Mouse (Mus musculus) stomach, embryonic 16.5 days (tissue): ENCODE data around the gene Slc30a1. TPM values are rescaled to one million over a fixed set of nuclear protein-coding genes. Genes with fewer than 3 reads are reported as not detected.

Experiments used
- ATAC-seq: fragments of 200-750 bp; cut with Nextera tagmentation; 2 replicates; pipeline ENCODE4 v1.8.0; 2017; ENCODE audit warnings: moderate number of reproducible peaks, moderate TSS enrichment; ENCODE audit not compliant: insufficient read depth, low FRiP score
- H3K27ac ChIP-seq: fragments of 300-500 bp; sonication (generic); 2 replicates; pipeline ENCODE4 v1.5.1; 2014; ENCODE audit warnings: low read length
- H3K27me3 ChIP-seq: fragments of 300-500 bp; sonication (generic); 2 replicates; pipeline ENCODE4 v1.6.1; 2014; ENCODE audit warnings: low read length, control low read depth, mixed read lengths; ENCODE audit not compliant: control insufficient read depth, insufficient read depth
- H3K36me3 ChIP-seq: fragments of 300-500 bp; sonication (generic); 2 replicates; pipeline ENCODE4 v1.6.1; 2014; ENCODE audit warnings: low read length; ENCODE audit not compliant: control insufficient read depth, insufficient read depth
- H3K4me1 ChIP-seq: fragments of 300-500 bp; sonication (generic); 2 replicates; pipeline ENCODE4 v1.6.1; 2014; ENCODE audit warnings: low read length, control low read depth, mixed read lengths; ENCODE audit not compliant: control insufficient read depth, insufficient read depth
- H3K4me2 ChIP-seq: fragments of 300-500 bp; sonication (generic); 2 replicates; pipeline ENCODE4 v1.6.1; 2014; ENCODE audit warnings: low read depth, low read length, mixed read lengths
- H3K4me3 ChIP-seq: fragments of 300-500 bp; sonication (generic); replicated peaks from 2 replicates; pipeline ENCODE4 v1.5.1; 2014; ENCODE audit warnings: mild to moderate bottlenecking, low read length
- H3K9ac ChIP-seq: fragments of 300-500 bp; sonication (generic); 2 replicates; pipeline ENCODE4 v1.6.1; 2014; ENCODE audit warnings: low read length
- H3K9me3 ChIP-seq: fragments of 300-500 bp; sonication (generic); replicated peaks from 2 replicates; pipeline ENCODE4 v1.6.1; 2016; ENCODE audit warnings: low read length, control low read depth; ENCODE audit not compliant: control insufficient read depth
- WGBS: fragments of 180-500 bp; shearing (Covaris S2); extraction: QIAGEN DNeasy Blood & Tissue Kit; methylation state at CpG from one replicate; pipeline ENCODE4 v1.1.7; 2014; 5-methylcytosine and 5-hydroxymethylcytosine counted together
- polyA plus RNA-seq: library from polyadenylated mRNA; unstranded; fragments of >200 nt; fragmentation: Nextera tagmentation; extraction: Ambion mirVana; gene quantifications from 2 replicates; pipeline ENCODE4 v1.2.1, GENCODE M21; 2015

Slc30a1 gene
- polyA plus RNA-seq, 1 experiment from 2014 or later = 1.6 TPM

- Histone ChIP-seq H3K4me1 (0 out of 2 replicates have a peak, but pooled peaks cover 2% of the 10 kb centered on the region), H3K9ac (no peak overlapping the region), H3K27ac (no peak overlapping the region), H3K36me3 (no peaks in the 10 kb centered on the region), H3K4me3 (no peak overlapping the region), H3K9me3 (no peaks in the 10 kb centered on the region), H3K4me2 (no peak overlapping the region), H3K27me3 (no peaks in the 10 kb centered on the region)
- ATAC-seq = no peak
- 38% methylated on average over 2 of the region's 2 CpGs for WGBS
Observed at GRCm38 (mm10) chr1:191960946-191961345, 54.4 kb downstream of the Slc30a1 start.

Other genes with a start within 250 kb of the Slc30a1 start
- 11.2 and 12.4 TPM in 2 replicates for gene Lpgat1, start 188.9 kb upstream of the Slc30a1 start, polyA plus RNA-seq
- gene Nek2, start 85.3 kb upstream of the Slc30a1 start, polyA plus RNA-seq = 32.1 and 34.0 TPM in 2 replicates
- 0.19 and 0.25 TPM in 2 replicates for gene Rd3, start 70.6 kb downstream of the Slc30a1 start, polyA plus RNA-seq
- 31.5 and 35.6 TPM in 2 replicates for gene Traf5, start 185.8 kb downstream of the Slc30a1 start, polyA plus RNA-seq
- 23.4 and 26.4 TPM in 2 replicates for gene Rcor3, start 231.3 kb downstream of the Slc30a1 start, polyA plus RNA-seq